Mouse (Mus musculus) liver, adult 2 months (tissue): ENCODE data around the gene Gdf11. TPM values are rescaled to one million over a fixed set of nuclear protein-coding genes. Genes with fewer than 3 reads are reported as not detected.

Experiments used
- DNase-seq: peaks from one replicate; pipeline ENCODE4 v3.0.0-alpha.2; 2011; ENCODE audit warnings: low read depth, low spot score; ENCODE audit errors: extremely low read depth
- H3K27ac ChIP-seq: fragments of 200-500 bp; replicated peaks from 2 replicates; pipeline ENCODE4 v1.5.1; 2012; ENCODE audit warnings: low read depth, mild to moderate bottlenecking, control low read depth, inconsistent platforms, low read length; ENCODE audit not compliant: insufficient read depth
- H3K27me3 ChIP-seq: fragments of 200-500 bp; 2 replicates; pipeline ENCODE4 v1.6.1; 2012; ENCODE audit warnings: mild to moderate bottlenecking, moderate library complexity, low read length, inconsistent platforms; ENCODE audit not compliant: control insufficient read depth, insufficient read depth
- H3K36me3 ChIP-seq: fragments of 200-500 bp; 2 replicates; pipeline ENCODE4 v1.6.1; 2012; ENCODE audit warnings: low read length, inconsistent platforms; ENCODE audit not compliant: control insufficient read depth, insufficient read depth
- H3K4me1 ChIP-seq: fragments of 200-500 bp; 2 replicates; pipeline ENCODE4 v1.6.1; 2011; ENCODE audit warnings: low read length; ENCODE audit not compliant: control insufficient read depth, insufficient read depth
- H3K4me3 ChIP-seq: fragments of 200-500 bp; 2 replicates; pipeline ENCODE4 v1.5.1; 2011; ENCODE audit warnings: low read depth, mild to moderate bottlenecking, control low read depth, low read length, moderate library complexity; ENCODE audit not compliant: insufficient read depth
- H3K79me2 ChIP-seq: fragments of 200-500 bp; 2 replicates; pipeline ENCODE4 v1.6.1; 2012; ENCODE audit warnings: inconsistent platforms, mild to moderate bottlenecking, low read length, moderate library complexity; ENCODE audit not compliant: control insufficient read depth, insufficient read depth
- H3K9ac ChIP-seq: fragments of 200-500 bp; 2 replicates; pipeline ENCODE4 v1.6.1; 2012; ENCODE audit warnings: low read depth, mild to moderate bottlenecking, control low read depth, inconsistent platforms, low read length
- CTCF ChIP-seq: fragments of 200-500 bp; IDR thresholded peaks from 2 replicates; pipeline ENCODE4 v1.5.1; 2011; ENCODE audit warnings: low read depth, low read length, control low read depth
- POLR2A ChIP-seq: fragments of 200-500 bp; IDR thresholded peaks from 2 replicates; pipeline ENCODE4 v1.6.1; 2011; ENCODE audit warnings: low read length, control low read depth; ENCODE audit not compliant: insufficient read depth; ENCODE audit errors: extremely low read depth
- WGBS: fragments of 180-500 bp; shearing (Covaris S2); methylation state at CpG from one replicate; pipeline ENCODE4 v1.1.7; 2018; 5-methylcytosine and 5-hydroxymethylcytosine counted together
- polyA plus RNA-seq: library from polyadenylated mRNA; depleted of rRNA; stranded (reverse); fragments of >200 nt; gene quantifications from 2 replicates; pipeline ENCODE4 v1.2.3, GENCODE M21; 2012; rRNA removed
- total RNA-seq: library from RNA; depleted of rRNA; stranded (reverse); fragments of >200 nt; gene quantifications from 2 replicates; pipeline ENCODE4 v1.2.3, GENCODE M21; 2014; rRNA removed

The Gdf11 gene
- 0.09 and 0.13 TPM in 2 replicates for total RNA-seq
- polyA plus RNA-seq: 0.04 and 0.05 TPM in 2 replicates

DNA sequence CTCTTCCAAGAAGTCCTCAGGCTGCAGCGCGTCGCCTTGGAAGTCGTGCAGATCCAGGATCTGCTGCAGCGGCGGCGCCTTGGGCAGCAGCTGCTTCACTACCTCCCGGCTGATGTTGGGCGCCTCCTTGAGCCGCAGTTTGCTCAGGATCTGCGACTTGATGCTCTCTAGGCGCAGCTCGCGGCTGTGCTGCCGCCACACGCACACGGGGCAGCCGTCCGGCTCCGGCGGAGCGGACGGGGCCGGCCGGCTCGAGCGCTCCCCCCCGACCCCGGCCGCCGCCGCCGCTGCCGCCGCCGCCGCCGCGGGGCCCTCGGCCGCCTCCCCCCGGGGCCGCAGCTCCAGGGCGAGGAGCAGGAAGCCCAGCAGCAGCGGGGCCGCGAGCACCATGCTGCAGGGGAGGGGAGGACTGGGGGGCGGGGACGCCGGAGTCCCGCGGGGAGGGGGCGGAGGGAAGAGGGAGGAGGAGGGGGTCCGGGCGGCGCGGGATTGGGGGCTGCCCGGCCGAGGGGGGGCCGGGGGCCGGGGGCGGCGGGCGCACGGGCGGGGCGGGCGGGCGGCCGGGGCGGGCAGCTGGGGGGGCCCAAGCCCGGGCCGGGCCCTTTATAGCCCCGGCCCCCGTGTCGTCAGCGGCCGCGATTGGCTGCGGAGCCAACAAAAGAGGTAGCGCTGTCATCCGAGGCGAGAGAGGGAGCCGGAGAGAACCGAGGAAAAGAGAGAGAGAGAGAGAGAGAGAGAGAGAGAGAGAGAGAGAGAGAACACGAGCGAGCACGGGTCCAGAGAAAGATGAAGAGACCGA lies at the start of gene Gdf11:
Gene Gdf11, minus strand, starts transcription at position 423 of the 799 bp plus-strand sequence.
- DNase-seq: no peak
- peak within 1 kb of the TSS; percentile 55; the same call in 1 of the 2 replicates for H3K4me3 ChIP-seq
- H3K27me3 ChIP-seq: peaks cover 13% of the 10 kb centered on the region; the same call in 1 of the 2 replicates
- no peaks in the 10 kb centered on the region for H3K79me2 ChIP-seq
- H3K27ac ChIP-seq: no peak within 1 kb of the TSS
- peak within 1 kb of the TSS; percentile 48; the same call in 1 of the 2 replicates for H3K9ac ChIP-seq
- TF ChIP-seq POLR2A (no peak), CTCF (no peak)
- WGBS: under 1% methylated on average over 62 of the region's 89 CpGs
- H3K4me1 ChIP-seq: peaks cover 7% of the 10 kb centered on the region; the same call in 1 of the 2 replicates
- H3K36me3 ChIP-seq: no peaks in the 10 kb centered on the region

DNA sequence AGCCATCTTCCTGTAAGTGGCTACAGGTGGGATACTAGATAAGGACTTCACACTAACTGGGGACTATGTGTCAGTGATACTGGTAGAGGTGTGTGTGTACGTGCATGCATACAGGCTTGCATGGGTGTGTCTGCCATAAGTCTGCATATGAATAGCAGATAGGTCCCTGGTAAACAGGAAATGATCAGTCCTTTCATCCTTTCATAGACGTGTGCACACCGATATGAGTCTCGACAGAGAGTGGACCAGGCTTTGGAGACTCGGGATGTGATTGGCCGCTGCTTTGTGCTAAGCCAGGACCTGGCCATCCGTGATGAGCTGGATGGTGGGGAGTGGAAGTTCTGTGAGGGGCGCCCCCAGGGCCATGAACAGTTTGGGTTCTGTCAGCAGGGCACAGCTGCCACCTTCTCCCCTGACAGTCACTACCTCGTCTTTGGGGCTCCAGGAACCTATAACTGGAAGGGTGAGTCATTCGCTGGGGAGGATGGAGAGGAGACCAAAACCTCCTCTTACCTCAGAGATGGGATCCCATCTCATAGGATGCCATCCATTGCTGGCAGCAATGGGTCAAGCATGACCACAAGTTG lies 49.0 kb upstream of the Gdf11 start:
- Histone ChIP-seq H3K9ac (no peak overlapping the region), H3K4me1 (0 out of 2 replicates have a peak, but pooled peaks cover 3% of the 10 kb centered on the region), H3K27ac (no peak overlapping the region), H3K27me3 (no peaks in the 10 kb centered on the region), H3K4me3 (no peak overlapping the region), H3K79me2 (no peaks in the 10 kb centered on the region; the same call in 1 of the 2 replicates), H3K36me3 (no peaks in the 10 kb centered on the region)
- whole genome bisulfite sequencing: 80% methylated on average over 10 of the region's 10 CpGs
- DNase-seq: no peak
- TF ChIP-seq CTCF: no peak
- no peak for TF ChIP-seq POLR2A

DNA sequence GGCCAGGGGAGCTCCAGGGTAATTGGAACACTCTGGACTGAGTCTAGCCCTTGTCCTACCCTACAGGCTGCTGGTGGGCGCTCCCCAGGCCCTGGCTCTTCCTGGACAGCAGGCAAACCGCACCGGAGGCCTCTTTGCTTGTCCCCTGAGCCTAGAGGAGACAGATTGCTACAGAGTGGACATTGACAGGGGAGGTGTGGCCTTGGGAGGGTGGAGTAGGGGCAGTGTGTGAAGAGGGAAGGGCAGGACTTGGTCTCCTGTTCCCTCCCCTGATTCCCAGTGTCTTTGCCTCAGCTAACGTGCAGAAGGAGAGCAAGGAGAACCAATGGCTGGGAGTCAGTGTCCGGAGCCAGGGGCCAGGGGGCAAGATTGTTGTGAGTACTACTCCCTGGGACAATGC lies 47.5 kb upstream of the Gdf11 start:
- peak overlapping the region; percentile 68 for H3K27ac ChIP-seq

DNA sequence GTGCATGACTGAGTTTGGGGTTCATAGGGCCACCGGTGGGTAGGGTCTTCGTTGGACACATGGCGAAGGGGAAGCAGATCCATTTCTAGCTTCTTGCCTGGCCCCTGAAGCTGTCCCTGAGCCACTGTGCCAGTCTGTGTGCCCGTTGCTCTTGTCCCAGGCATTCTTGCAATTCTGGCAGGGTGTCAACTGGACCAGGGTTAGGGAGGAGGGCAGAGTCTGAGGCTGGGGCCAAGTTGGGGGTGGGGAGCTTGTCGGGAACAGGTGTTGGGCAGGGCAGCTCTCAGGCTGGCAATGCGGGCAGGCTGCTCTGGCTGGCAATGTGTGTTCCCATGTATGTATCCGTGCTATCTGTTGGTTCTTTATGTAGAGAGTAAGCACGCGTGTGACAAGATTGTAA lies 46.9 kb upstream of the Gdf11 start:
- no peak overlapping the region for H3K4me3 ChIP-seq
- peaks cover 9% of the 10 kb centered on the region for H3K4me1 ChIP-seq
- peak; percentile 97 for DNase-seq
- no peaks in the 10 kb centered on the region; the same call in 1 of the 2 replicates for H3K79me2 ChIP-seq
- H3K9ac ChIP-seq: no peak overlapping the region
- H3K27ac ChIP-seq: peak overlapping the region; percentile 68
- no peaks in the 10 kb centered on the region for H3K36me3 ChIP-seq
- no peaks in the 10 kb centered on the region for H3K27me3 ChIP-seq
- TF ChIP-seq POLR2A (0 out of 2 replicates have a peak, but pooled peaks have one; percentile 11), CTCF (no peak)
- 34% methylated on average over 9 of the region's 9 CpGs for WGBS

More for the DNA sequence above, 47.5 kb upstream of the Gdf11 start:
- Histone ChIP-seq H3K27me3 (no peaks in the 10 kb centered on the region), H3K4me3 (peak overlapping the region; percentile 33; the same call in 1 of the 2 replicates), H3K36me3 (no peaks in the 10 kb centered on the region), H3K4me1 (peaks cover 9% of the 10 kb centered on the region), H3K9ac (peak overlapping the region; percentile 52), H3K79me2 (no peaks in the 10 kb centered on the region; the same call in 1 of the 2 replicates)
- TF ChIP-seq CTCF (no peak), POLR2A (peak; percentile 69; the same call in 1 of the 2 replicates)
- DNase-seq: peak; percentile 95
- WGBS: 20% methylated on average over 5 of the region's 5 CpGs

DNA sequence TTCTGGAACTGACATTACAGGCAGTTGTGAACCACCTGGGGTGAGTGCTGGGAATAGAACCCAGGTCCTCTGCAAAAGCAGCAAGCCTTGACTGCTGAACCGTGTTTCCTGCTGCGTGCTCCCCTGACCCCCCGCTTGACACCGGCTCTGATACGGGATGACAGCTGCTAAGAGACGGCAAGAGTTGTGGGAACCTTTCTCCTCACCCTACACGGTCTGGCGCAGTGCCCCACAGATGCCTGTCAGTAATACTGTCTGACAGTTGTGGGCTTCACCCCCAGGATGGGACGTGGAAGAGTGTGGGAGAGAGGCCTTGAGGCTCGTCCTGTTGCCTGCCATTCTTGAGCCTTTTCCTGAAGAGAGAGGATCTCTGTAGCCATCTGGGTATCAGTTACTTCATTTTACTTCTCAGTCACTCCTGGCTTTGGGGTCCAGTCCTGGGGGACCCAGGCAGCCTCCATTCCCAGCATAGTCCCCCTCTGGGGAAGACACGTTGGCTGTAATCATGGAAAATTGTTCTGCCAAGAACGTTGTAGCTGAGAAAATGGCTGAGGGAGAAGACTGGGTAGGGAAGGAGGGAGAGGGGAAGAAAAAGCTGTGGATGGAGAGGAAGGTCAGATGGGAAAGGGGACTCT lies 46.4 kb upstream of the Gdf11 start:
- no peak for TF ChIP-seq CTCF
- TF ChIP-seq POLR2A: no peak
- 82% methylated on average over 12 of the region's 12 CpGs for WGBS

More for the DNA sequence above, 46.4 kb upstream of the Gdf11 start:
- peak overlapping the region; percentile 30; the same call in 1 of the 2 replicates for H3K27ac ChIP-seq
- H3K27me3 ChIP-seq: no peaks in the 10 kb centered on the region
- no peaks in the 10 kb centered on the region for H3K36me3 ChIP-seq
- no peak for DNase-seq
- H3K4me3 ChIP-seq: no peak overlapping the region
- H3K79me2 ChIP-seq: no peaks in the 10 kb centered on the region; the same call in 1 of the 2 replicates
- H3K4me1 ChIP-seq: peaks cover 11% of the 10 kb centered on the region
- no peak overlapping the region for H3K9ac ChIP-seq
